Mouse (Mus musculus): ENCODE data around the gene Gm43638. TPM values are rescaled to one million over a fixed set of nuclear protein-coding genes. Genes with fewer than 3 reads are reported as not detected.
"Not testable (repeated sequence)": the region's sequence is repeated elsewhere in the genome, so short reads cannot be mapped to it uniquely, and the experiment has no call there.

The Gm43638 gene
- polyA plus RNA-seq (2012; rRNA removed), result not detected in 2 replicates

DNA sequence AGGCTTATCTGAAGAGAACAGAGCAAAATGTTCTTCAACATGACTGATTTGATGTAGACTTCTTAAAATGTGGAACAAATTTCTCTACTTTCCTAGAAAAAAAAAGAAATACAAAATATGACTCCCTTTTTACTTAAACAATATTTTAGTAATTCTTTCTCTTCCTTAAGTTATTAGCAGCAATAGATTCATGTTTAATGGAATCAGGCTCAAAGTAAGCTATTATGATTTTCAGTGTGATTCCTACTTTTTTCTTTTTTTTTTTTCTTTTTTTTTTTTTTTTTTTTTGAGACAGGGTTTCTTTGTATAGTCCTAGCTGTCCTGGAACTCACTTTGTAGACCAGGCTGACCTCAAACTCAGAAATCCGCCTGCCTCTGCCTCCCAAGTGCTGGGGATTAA lies at the start of gene Gm43638:
Gene Gm43638 (minus strand): TSS at position 101 of the 400 bp plus-strand sequence.
- not testable (repeated sequence) for DNase-seq; H3K4me1 ChIP-seq (replicated peaks; ENCODE audit: control insufficient read depth, insufficient read depth, low read length); H3K4me3 ChIP-seq (ENCODE audit: control insufficient read depth, insufficient read depth, low read length); H3K27me3 ChIP-seq (ENCODE audit: control insufficient read depth, insufficient read depth, low read length); H3K27ac ChIP-seq (ENCODE audit: control insufficient read depth, insufficient read depth, low read length); H3K36me3 ChIP-seq (ENCODE audit: control insufficient read depth, insufficient read depth, low read length)
- WGBS, result 81% methylated on average over 1 of the region's 1 CpGs

DNA sequence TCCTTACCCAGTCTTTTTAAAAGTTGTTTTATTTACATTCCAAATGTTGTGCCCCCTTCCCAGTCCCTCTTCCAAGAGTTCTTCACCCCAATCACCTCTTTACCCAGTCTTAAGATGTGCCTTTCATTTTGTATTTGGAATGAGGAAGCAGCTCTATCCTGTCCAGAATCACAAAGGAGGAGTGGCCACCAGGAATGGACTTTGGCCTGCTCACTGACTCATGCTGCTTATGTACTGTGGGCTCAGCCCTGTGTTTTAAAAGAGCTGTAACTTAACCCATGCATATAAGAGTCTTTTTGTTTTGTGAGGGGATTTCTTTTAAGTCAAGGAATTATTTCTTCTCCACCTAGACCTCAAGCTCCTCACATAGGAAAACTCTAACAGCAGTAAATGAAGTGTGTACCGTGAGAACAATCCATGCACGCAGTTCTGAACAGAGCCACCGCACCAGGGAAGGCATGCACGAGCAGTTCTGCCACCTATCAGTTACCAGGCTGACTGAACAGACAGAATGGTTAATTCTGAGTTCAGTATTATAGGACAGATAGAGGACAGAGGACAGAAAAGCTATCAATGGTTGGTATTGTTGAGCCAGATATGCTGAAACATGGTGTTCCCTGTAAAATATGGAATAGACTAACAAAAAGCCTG lies 49.5 kb upstream of the Gm43638 start:
- TF ChIP-seq CTCF (IDR thresholded peaks at IDR 0.05; ENCODE audit: borderline replicate concordance, control insufficient read depth, extremely low read depth, insufficient read depth, low read length, poor library complexity) (no peak), POLR2A (IDR thresholded peaks at IDR 0.05; ENCODE audit: control insufficient read depth, extremely low read depth, insufficient read depth, low read length, poor library complexity) (no peak)
- Histone ChIP-seq H3K36me3 (ENCODE audit: control insufficient read depth, insufficient read depth, low read length) (no peaks in the 10 kb centered on the region), H3K4me1 (replicated peaks; ENCODE audit: control insufficient read depth, insufficient read depth, low read length) (no peaks in the 10 kb centered on the region), H3K27me3 (ENCODE audit: control insufficient read depth, insufficient read depth, low read length) (no peaks in the 10 kb centered on the region), H3K27ac (ENCODE audit: control insufficient read depth, insufficient read depth, low read length) (no peak overlapping the region), H3K4me3 (ENCODE audit: control insufficient read depth, insufficient read depth, low read length) (no peak overlapping the region)
- WGBS, result 92% methylated on average over 4 of the region's 4 CpGs
- no peak for DNase-seq

DNA sequence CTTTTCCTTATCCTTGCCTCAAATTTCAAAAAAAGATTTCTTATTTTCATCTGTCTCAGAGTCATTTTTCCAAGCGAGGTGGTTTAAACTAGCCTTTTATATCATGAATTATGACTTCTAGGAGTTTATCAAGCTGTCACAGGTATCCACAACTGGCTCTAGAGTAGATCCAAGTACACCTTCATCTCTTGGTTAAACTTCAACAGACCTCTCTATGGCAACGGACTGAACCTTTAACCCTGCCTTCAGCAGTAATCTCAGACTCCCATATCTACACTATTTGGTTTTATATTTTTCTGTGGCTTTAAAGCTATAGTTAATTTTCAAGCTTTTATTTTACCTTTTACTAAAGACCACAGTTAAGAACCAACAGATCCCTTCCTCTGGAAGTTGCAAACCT lies 45.7 kb upstream of the Gm43638 start:
- no peak overlapping the region for H3K4me3 ChIP-seq (ENCODE audit: control insufficient read depth, insufficient read depth, low read length)
- H3K4me1 ChIP-seq (replicated peaks; ENCODE audit: control insufficient read depth, insufficient read depth, low read length), result no peaks in the 10 kb centered on the region
- WGBS, result 78% methylated on average over 2 of the region's 2 CpGs
- H3K27me3 ChIP-seq (ENCODE audit: control insufficient read depth, insufficient read depth, low read length), result no peaks in the 10 kb centered on the region
- H3K27ac ChIP-seq (ENCODE audit: control insufficient read depth, insufficient read depth, low read length), result no peak overlapping the region
- H3K36me3 ChIP-seq (ENCODE audit: control insufficient read depth, insufficient read depth, low read length), result no peaks in the 10 kb centered on the region
- DNase-seq, result no peak
- TF ChIP-seq POLR2A (IDR thresholded peaks at IDR 0.05; ENCODE audit: control insufficient read depth, extremely low read depth, insufficient read depth, low read length, poor library complexity) (no peak), CTCF (IDR thresholded peaks at IDR 0.05; ENCODE audit: borderline replicate concordance, control insufficient read depth, extremely low read depth, insufficient read depth, low read length, poor library complexity) (no peak)

DNA sequence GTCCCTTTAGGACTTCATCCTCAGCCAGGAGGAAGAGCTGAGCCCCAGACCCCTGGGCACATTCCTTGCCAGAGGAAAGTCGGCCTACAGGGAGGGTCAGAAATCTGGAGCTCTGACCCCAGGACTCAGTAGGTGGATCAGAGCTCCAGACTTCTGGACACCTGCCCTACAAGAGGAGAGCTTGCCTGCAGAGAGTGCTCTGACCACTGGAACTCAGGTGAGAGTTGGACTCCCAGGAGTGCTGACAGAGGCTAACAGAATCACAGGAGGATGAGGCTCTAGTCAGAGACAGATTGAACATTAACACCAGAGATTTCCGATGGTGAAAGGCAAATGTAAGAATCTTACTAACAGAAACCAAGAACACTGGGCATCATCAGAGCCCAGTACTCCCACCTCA lies 37.0 kb upstream of the Gm43638 start:
- DNase-seq; H3K36me3 ChIP-seq (ENCODE audit: control insufficient read depth, insufficient read depth, low read length): not testable (repeated sequence)
- WGBS, result 90% methylated on average over 2 of the region's 2 CpGs

DNA sequence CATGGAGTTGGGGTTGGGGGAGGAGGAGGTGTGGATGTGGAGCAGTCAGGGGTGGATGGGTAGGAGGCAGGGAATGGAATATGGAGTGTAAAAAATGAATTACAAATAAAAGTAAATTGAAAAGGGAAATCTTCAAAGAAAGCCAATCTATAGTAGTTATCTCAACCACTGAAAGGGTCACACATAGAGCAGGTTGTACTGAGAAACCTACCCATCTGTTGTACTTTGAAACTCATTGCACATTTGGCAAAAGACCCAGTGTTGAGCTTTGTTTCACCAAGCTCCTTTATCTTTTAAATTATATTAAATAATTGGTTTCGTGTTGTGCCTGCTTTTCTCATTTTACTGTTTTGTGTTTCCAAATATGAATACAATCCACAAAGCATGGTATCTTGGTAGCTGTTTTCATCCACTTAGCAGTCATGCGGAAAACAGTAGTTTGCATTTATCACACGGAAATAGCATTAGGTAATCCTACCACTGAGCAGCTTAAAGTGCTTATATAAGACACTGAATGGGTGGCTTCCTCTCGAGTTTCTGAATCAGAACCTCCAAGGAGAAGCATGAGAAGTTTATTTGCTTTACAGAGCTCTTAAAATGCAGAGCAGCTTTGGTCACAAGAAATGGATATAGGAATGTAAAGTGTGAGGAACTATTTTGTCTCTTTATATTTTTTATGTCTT lies 19.3 kb upstream of the Gm43638 start:
- TF ChIP-seq POLR2A (IDR thresholded peaks at IDR 0.05; ENCODE audit: control insufficient read depth, extremely low read depth, insufficient read depth, low read length, poor library complexity), result no peak
- no peak for TF ChIP-seq CTCF (IDR thresholded peaks at IDR 0.05; ENCODE audit: borderline replicate concordance, control insufficient read depth, extremely low read depth, insufficient read depth, low read length, poor library complexity)
- no peak overlapping the region for H3K27ac ChIP-seq (ENCODE audit: control insufficient read depth, insufficient read depth, low read length)
- DNase-seq, result no peak
- no peaks in the 10 kb centered on the region for H3K27me3 ChIP-seq (ENCODE audit: control insufficient read depth, insufficient read depth, low read length)
- no peaks in the 10 kb centered on the region for H3K36me3 ChIP-seq (ENCODE audit: control insufficient read depth, insufficient read depth, low read length)
- 68% methylated on average over 4 of the region's 4 CpGs for WGBS
- H3K4me3 ChIP-seq (ENCODE audit: control insufficient read depth, insufficient read depth, low read length), result no peak overlapping the region
- no peaks in the 10 kb centered on the region for H3K4me1 ChIP-seq (replicated peaks; ENCODE audit: control insufficient read depth, insufficient read depth, low read length)

More for the DNA sequence above, 37.0 kb upstream of the Gm43638 start:
- not testable (repeated sequence) for H3K27me3 ChIP-seq (ENCODE audit: control insufficient read depth, insufficient read depth, low read length); H3K27ac ChIP-seq (ENCODE audit: control insufficient read depth, insufficient read depth, low read length); H3K4me3 ChIP-seq (ENCODE audit: control insufficient read depth, insufficient read depth, low read length); H3K4me1 ChIP-seq (replicated peaks; ENCODE audit: control insufficient read depth, insufficient read depth, low read length)

DNA sequence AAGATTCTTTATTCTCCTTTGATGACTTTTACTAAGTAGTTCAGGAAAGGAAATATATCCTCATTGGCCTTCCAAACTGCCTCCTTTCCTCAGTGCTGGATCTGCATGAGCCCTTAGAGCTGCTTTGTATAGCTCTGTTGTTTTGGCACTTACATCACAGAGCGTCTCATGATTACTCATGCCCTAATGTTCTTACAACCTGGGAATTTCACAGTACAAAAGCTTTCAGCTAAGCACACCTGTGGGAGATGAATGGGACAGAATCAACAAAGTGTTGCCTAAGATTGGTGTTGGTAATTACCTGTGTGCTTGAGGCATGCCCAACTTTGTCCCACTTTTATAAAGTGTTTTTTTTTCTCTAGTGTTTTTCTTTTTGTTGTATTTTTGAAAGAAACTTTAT lies 16.1 kb upstream of the Gm43638 start:
- H3K27me3 ChIP-seq (ENCODE audit: control insufficient read depth, insufficient read depth, low read length), result no peaks in the 10 kb centered on the region
- WGBS, result 81% methylated on average over 1 of the region's 1 CpGs
- H3K36me3 ChIP-seq (ENCODE audit: control insufficient read depth, insufficient read depth, low read length), result no peaks in the 10 kb centered on the region
- H3K4me1 ChIP-seq (replicated peaks; ENCODE audit: control insufficient read depth, insufficient read depth, low read length), result no peaks in the 10 kb centered on the region
- no peak overlapping the region for H3K4me3 ChIP-seq (ENCODE audit: control insufficient read depth, insufficient read depth, low read length)
- TF ChIP-seq CTCF (IDR thresholded peaks at IDR 0.05; ENCODE audit: borderline replicate concordance, control insufficient read depth, extremely low read depth, insufficient read depth, low read length, poor library complexity) (no peak), POLR2A (IDR thresholded peaks at IDR 0.05; ENCODE audit: control insufficient read depth, extremely low read depth, insufficient read depth, low read length, poor library complexity) (no peak)
- no peak for DNase-seq
- no peak overlapping the region for H3K27ac ChIP-seq (ENCODE audit: control insufficient read depth, insufficient read depth, low read length)

DNA sequence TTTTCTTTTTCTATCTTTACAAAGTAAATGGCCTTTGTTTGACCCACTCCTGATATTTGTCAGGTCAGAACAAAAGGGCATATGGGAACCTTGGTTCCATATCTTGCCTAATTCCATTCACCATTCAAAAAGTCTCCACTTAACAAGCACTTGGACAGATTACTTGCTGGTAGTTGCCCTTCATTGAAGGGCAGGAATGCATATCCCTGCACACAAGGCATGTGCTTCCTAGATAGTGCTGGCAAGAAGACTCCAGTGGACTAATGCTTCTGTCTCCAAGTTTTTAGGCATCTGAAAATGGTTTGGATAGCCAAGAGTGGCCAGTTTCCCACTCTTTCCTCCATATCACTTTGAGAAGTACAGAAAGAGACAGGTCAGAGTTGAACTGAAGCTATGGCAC lies 12.7 kb upstream of the Gm43638 start:
- H3K36me3 ChIP-seq (ENCODE audit: control insufficient read depth, insufficient read depth, low read length), result no peaks in the 10 kb centered on the region
- no peaks in the 10 kb centered on the region for H3K27me3 ChIP-seq (ENCODE audit: control insufficient read depth, insufficient read depth, low read length)
- no peak overlapping the region for H3K4me3 ChIP-seq (ENCODE audit: control insufficient read depth, insufficient read depth, low read length)
- TF ChIP-seq POLR2A (IDR thresholded peaks at IDR 0.05; ENCODE audit: control insufficient read depth, extremely low read depth, insufficient read depth, low read length, poor library complexity) (no peak), CTCF (IDR thresholded peaks at IDR 0.05; ENCODE audit: borderline replicate concordance, control insufficient read depth, extremely low read depth, insufficient read depth, low read length, poor library complexity) (no peak)
- no peaks in the 10 kb centered on the region for H3K4me1 ChIP-seq (replicated peaks; ENCODE audit: control insufficient read depth, insufficient read depth, low read length)
- no peak overlapping the region for H3K27ac ChIP-seq (ENCODE audit: control insufficient read depth, insufficient read depth, low read length)
- no peak for DNase-seq
